Mouse (Mus musculus) kidney, embryonic 15.5 days (tissue): Measurements from ENCODE around the gene B3galt6. TPM values are rescaled to one million over a fixed set of nuclear protein-coding genes. Genes with fewer than 3 reads are reported as not detected.

ENCODE experiments used
- ATAC-seq: fragments of 200-750 bp; cut with Nextera tagmentation; replicated peaks from 2 replicates; pipeline ENCODE4 v1.8.0; 2017; ENCODE audit warnings: moderate TSS enrichment; ENCODE audit not compliant: low FRiP score
- H3K27ac ChIP-seq: fragments of 300-500 bp; sonication (generic); 2 replicates; pipeline ENCODE4 v1.5.1; 2015; ENCODE audit warnings: mild to moderate bottlenecking, inconsistent platforms
- H3K27me3 ChIP-seq: fragments of 300-500 bp; sonication (generic); 2 replicates; pipeline ENCODE4 v1.6.1; 2015; ENCODE audit warnings: inconsistent platforms
- H3K36me3 ChIP-seq: fragments of 300-500 bp; sonication (generic); 2 replicates; pipeline ENCODE4 v1.6.1; 2015; ENCODE audit warnings: inconsistent platforms
- H3K4me1 ChIP-seq: fragments of 300-500 bp; sonication (generic); 2 replicates; pipeline ENCODE4 v1.6.1; 2015; ENCODE audit warnings: inconsistent platforms
- H3K4me2 ChIP-seq: fragments of 300-500 bp; sonication (generic); 2 replicates; pipeline ENCODE4 v1.6.1; 2015; ENCODE audit warnings: moderate library complexity, mild to moderate bottlenecking, inconsistent platforms
- H3K4me3 ChIP-seq: fragments of 300-500 bp; sonication (generic); replicated peaks from 2 replicates; pipeline ENCODE4 v1.5.1; 2015; ENCODE audit warnings: mild to moderate bottlenecking, inconsistent platforms
- H3K9ac ChIP-seq: fragments of 300-500 bp; sonication (generic); 2 replicates; pipeline ENCODE4 v1.6.1; 2015; ENCODE audit warnings: mild to moderate bottlenecking, inconsistent platforms
- H3K9me3 ChIP-seq: fragments of 300-500 bp; sonication (generic); replicated peaks from 2 replicates; pipeline ENCODE4 v1.6.1; 2016; ENCODE audit warnings: inconsistent platforms
- WGBS: fragments of 180-500 bp; shearing (Covaris S2); methylation state at CpG from one replicate; pipeline ENCODE4 v1.1.7; 2015; ENCODE audit warnings: mixed read lengths; 5-methylcytosine and 5-hydroxymethylcytosine counted together
- polyA plus RNA-seq: library from polyadenylated mRNA; unstranded; fragments of >200 nt; fragmentation: Nextera tagmentation; extraction: Ambion mirVana; gene quantifications from 2 replicates; pipeline ENCODE4 v1.2.1, GENCODE M21; 2015

The B3galt6 gene
- polyA plus RNA-seq, 1 experiment from 2014 or later, result 17.5 TPM

DNA sequence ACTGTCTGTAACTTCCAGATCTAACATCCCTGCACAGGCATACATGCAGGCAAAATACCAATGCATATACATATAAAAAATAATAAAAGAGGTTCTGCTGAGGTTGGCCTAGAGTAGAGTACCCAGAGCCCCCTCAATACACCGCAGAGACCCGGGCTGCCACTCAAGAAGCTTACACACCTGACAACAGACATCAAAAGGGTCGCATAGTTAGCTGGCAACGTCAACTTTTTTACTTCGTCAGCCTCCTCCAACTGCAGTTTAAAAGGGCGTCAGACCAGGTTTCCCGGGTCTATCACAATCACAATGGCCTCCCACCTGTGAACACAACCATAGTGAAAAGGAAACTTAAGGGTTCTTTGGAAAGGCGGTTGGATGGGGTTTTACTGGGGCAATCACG, 31.1 kb upstream of the B3galt6 start:
- H3K9ac ChIP-seq, result no peak overlapping the region
- no peak for ATAC-seq
- H3K9me3 ChIP-seq, result no peaks in the 10 kb centered on the region
- no peak overlapping the region for H3K4me3 ChIP-seq
- peaks cover 26% of the 10 kb centered on the region for H3K36me3 ChIP-seq
- H3K27ac ChIP-seq, result no peak overlapping the region
- 81% methylated on average over 9 of the region's 9 CpGs for WGBS
- H3K4me2 ChIP-seq, result no peak overlapping the region
- no peaks in the 10 kb centered on the region for H3K27me3 ChIP-seq
- H3K4me1 ChIP-seq, result peaks cover 8% of the 10 kb centered on the region

DNA sequence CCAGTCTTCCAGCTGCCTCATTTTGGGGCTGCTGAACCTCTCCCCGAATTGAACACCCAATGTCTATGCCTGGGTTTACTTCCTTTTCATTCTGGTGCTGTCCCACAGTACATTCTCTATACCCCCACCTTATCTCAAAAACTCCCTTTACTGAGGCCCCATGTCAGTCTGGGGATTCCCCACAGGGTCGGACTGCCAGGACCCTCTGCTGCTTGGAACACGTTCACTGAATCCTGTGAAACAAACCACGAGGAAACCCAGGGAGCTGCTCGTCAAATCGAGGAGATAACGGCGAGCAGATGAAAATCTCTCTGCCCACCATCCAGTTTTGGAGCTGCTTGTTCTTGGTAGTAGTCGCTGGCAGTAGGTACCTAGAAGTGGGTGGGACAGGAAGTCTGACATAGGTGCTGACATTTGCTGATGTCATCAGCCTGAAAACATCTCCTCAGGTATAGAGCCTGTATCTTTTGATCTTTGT, 29.5 kb upstream of the B3galt6 start:
- Histone ChIP-seq H3K9me3 (no peaks in the 10 kb centered on the region), H3K27ac (no peak overlapping the region), H3K27me3 (no peaks in the 10 kb centered on the region), H3K36me3 (peaks cover 12% of the 10 kb centered on the region), H3K4me2 (no peak overlapping the region), H3K4me3 (no peak overlapping the region), H3K4me1 (peaks cover 8% of the 10 kb centered on the region), H3K9ac (no peak overlapping the region)
- ATAC-seq, result no peak
- 75% methylated on average over 9 of the region's 9 CpGs for WGBS

DNA sequence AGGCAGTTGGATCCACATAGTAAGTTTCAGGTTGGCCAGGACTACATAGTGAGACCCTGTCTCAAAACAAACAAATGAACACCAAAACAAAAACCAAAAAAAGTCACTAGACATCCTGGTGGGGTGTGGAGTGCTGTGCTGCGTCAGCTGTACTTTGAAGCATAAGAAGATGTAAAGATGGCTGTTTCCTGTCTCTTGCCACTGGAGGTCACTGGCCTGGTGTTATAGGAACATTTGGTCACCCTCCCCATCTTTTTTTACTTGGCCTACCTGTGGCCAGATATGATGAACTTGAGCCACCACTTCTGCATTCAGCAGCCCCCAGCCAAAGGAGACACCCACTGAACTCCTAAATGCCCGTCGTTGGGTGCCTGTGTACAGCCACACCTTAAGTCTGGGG, 28.9 kb upstream of the B3galt6 start:
- WGBS, result 74% methylated on average over 3 of the region's 3 CpGs
- Histone ChIP-seq H3K4me2 (no peak overlapping the region), H3K9me3 (no peaks in the 10 kb centered on the region), H3K4me1 (peaks cover 7% of the 10 kb centered on the region), H3K27me3 (no peaks in the 10 kb centered on the region), H3K4me3 (no peak overlapping the region), H3K27ac (no peak overlapping the region), H3K9ac (no peak overlapping the region), H3K36me3 (peaks cover 11% of the 10 kb centered on the region)
- no peak for ATAC-seq

- WGBS, result 86% methylated on average over 12 of the region's 12 CpGs
These were observed 27.3 kb upstream of the B3galt6 start for GRCm38 (mm10) chr4:156019771-156020170.

DNA sequence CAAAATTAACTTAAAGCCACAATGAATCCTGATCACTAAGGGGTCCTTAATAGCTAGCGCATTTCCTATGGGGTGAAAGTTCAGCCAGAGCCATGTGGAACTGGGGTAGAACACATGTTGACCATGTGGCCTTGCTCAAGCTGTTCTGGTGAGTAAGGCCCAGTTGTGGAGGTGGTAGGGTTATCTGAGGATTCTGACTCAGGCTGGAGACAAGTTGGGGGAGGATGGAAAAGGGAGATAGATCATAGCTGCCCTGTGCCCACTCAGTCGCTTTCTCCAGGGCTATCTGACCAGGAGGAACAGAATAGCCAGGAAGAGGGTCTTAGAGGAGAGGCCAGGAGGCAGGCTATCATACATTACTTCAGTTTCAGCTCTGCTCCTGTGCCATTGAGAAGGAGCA, 22.0 kb upstream of the B3galt6 start:
- H3K9ac ChIP-seq, result no peak overlapping the region
- no peak overlapping the region for H3K4me2 ChIP-seq
- H3K4me1 ChIP-seq, result no peaks in the 10 kb centered on the region
- H3K9me3 ChIP-seq, result no peaks in the 10 kb centered on the region
- H3K36me3 ChIP-seq, result peaks cover 50% of the 10 kb centered on the region
- H3K4me3 ChIP-seq, result no peak overlapping the region
- no peak overlapping the region for H3K27ac ChIP-seq
- H3K27me3 ChIP-seq, result no peaks in the 10 kb centered on the region
- ATAC-seq, result no peak
- 96% methylated on average over 2 of the region's 2 CpGs for WGBS

More at GRCm38 (mm10) chr4:156019771-156020170, 27.3 kb upstream of the B3galt6 start:
- H3K27me3 ChIP-seq, result no peaks in the 10 kb centered on the region
- no peaks in the 10 kb centered on the region for H3K9me3 ChIP-seq
- peaks cover 20% of the 10 kb centered on the region for H3K36me3 ChIP-seq
- ATAC-seq, result no peak
- no peak overlapping the region for H3K4me2 ChIP-seq
- no peak overlapping the region for H3K27ac ChIP-seq
- no peak overlapping the region for H3K9ac ChIP-seq
- H3K4me1 ChIP-seq, result no peaks in the 10 kb centered on the region
- H3K4me3 ChIP-seq, result no peak overlapping the region

- Histone ChIP-seq H3K9ac (no peak within 1 kb of the TSS), H3K4me1 (no peaks in the 10 kb centered on the region), H3K9me3 (no peaks in the 10 kb centered on the region), H3K27me3 (no peaks in the 10 kb centered on the region), H3K4me3 (no peak within 1 kb of the TSS), H3K27ac (no peak within 1 kb of the TSS), H3K4me2 (no peak within 1 kb of the TSS), H3K36me3 (peaks cover 58% of the 10 kb centered on the region)
- 85% methylated on average over 8 of the region's 8 CpGs for WGBS
- ATAC-seq, result no peak
These were observed 21.2 kb upstream of the B3galt6 start, which contains the start of gene Tnfrsf4 for GRCm38 (mm10) chr4:156013637-156014036. Gene Tnfrsf4, plus strand, starts transcription at chr4:156013843.

GRCm38 (mm10) chr4:156008369-156008768, 15.9 kb upstream of the B3galt6 start:
- Histone ChIP-seq H3K4me1 (no peaks in the 10 kb centered on the region), H3K27me3 (no peaks in the 10 kb centered on the region), H3K4me2 (no peak overlapping the region), H3K27ac (no peak overlapping the region), H3K4me3 (no peak overlapping the region), H3K9ac (no peak overlapping the region), H3K36me3 (peaks cover 95% of the 10 kb centered on the region), H3K9me3 (no peaks in the 10 kb centered on the region)
- 95% methylated on average over 4 of the region's 4 CpGs for WGBS
- ATAC-seq, result no peak

- Histone ChIP-seq H3K9ac (no peak overlapping the region), H3K9me3 (no peaks in the 10 kb centered on the region)
These were observed 11.7 kb upstream of the B3galt6 start for GRCm38 (mm10) chr4:156004109-156004508.

DNA sequence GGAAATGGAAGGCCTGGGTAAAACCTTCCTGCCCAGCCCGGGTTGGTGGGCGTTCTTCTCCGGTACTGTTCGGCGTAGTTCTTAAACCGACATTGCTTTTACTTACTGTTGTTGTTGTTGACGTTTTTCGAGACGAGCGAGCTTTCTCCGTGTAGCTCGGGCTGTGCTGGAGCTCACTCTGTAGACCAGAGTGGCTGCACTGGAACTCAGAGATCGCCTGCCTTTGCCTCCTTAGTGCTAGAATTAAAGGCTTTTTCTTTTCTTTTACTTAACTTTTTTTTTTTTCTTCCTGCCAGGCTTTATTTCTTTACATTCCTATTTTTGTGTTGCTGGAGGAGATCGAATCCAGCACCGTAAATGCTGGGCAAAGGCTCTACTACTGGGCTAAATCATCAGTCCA, 1.2 kb upstream of the B3galt6 start:
- H3K36me3 ChIP-seq, result peaks cover 39% of the 10 kb centered on the region
- H3K9ac ChIP-seq, result peak overlapping the region; percentile 72
- 6% methylated on average over 15 of the region's 15 CpGs for WGBS
- peak overlapping the region; percentile 95 for H3K27ac ChIP-seq
- H3K27me3 ChIP-seq, result no peaks in the 10 kb centered on the region
- peak overlapping the region; percentile 72 for H3K4me2 ChIP-seq
- H3K9me3 ChIP-seq, result no peaks in the 10 kb centered on the region
- no peak for ATAC-seq
- H3K4me3 ChIP-seq, result peak overlapping the region; percentile 68
- H3K4me1 ChIP-seq, result peaks cover 28% of the 10 kb centered on the region

More at GRCm38 (mm10) chr4:156004109-156004508, 11.7 kb upstream of the B3galt6 start:
- Histone ChIP-seq H3K4me1 (no peaks in the 10 kb centered on the region), H3K27me3 (no peaks in the 10 kb centered on the region), H3K4me3 (no peak overlapping the region), H3K27ac (no peak overlapping the region), H3K36me3 (peaks cover 94% of the 10 kb centered on the region), H3K4me2 (no peak overlapping the region)
- no peak for ATAC-seq
- WGBS, result 95% methylated on average over 3 of the region's 3 CpGs

- H3K4me3 ChIP-seq, result peak overlapping the region; percentile 68
- ATAC-seq, result peak; percentile 88
- peak overlapping the region; percentile 72 for H3K9ac ChIP-seq
- under 1% methylated on average over 70 of the region's 70 CpGs for WGBS
- H3K27ac ChIP-seq, result peak overlapping the region; percentile 95
- H3K27me3 ChIP-seq, result no peaks in the 10 kb centered on the region
- H3K4me2 ChIP-seq, result peak overlapping the region; percentile 72
- peaks cover 34% of the 10 kb centered on the region for H3K36me3 ChIP-seq
- no peaks in the 10 kb centered on the region for H3K9me3 ChIP-seq
- H3K4me1 ChIP-seq, result peaks cover 28% of the 10 kb centered on the region
These were observed 578 bp upstream of the B3galt6 start for GRCm38 (mm10) chr4:155992906-155993547.

- H3K9me3 ChIP-seq, result no peaks in the 10 kb centered on the region
- H3K4me2 ChIP-seq, result peak overlapping the region; percentile 98
- peak overlapping the region; percentile 68 for H3K4me3 ChIP-seq
- peak overlapping the region; percentile 72 for H3K9ac ChIP-seq
- WGBS, result 27% methylated on average over 37 of the region's 37 CpGs
- peak overlapping the region; percentile 97 for H3K27ac ChIP-seq
- peak; percentile 9 for ATAC-seq
- peaks cover 22% of the 10 kb centered on the region for H3K36me3 ChIP-seq
- H3K4me1 ChIP-seq, result peaks cover 28% of the 10 kb centered on the region
- no peaks in the 10 kb centered on the region for H3K27me3 ChIP-seq
These were observed 580 bp downstream of the B3galt6 start for GRCm38 (mm10) chr4:155991908-155992230.

DNA sequence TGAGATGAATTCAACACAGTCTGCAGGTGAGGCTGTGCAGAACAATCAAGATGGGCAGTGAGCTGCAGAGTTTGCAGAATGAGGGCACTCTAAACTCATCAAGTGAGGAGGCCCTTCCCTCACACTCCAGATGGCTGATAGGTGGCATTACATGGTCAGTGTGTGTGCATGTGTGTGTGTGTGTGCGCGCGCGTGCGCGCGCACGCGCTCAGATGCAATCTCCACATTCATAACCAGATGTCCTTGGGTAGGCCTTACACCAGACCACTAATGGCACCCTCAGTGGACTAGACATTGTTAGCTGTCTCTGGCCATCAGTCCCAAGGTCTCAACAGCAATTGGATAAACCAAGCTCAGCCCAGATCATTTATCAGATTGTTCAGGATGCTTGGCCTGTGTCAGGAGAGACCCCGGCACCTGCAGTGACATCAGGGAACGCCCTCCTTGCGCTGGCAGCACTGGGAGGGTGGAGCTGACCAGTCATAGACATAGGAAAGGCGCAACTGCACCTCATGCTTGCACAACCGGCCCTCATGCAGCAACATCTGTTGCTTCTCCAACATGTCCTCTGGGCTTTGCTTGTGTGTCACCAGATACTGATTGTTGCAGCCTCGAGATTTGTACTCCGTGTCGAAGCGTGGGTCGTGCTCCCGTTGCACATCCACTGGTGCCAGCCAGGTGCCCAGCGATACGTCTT, 1.1 kb downstream of the B3galt6 start:
- Histone ChIP-seq H3K27ac (peak overlapping the region; percentile 97), H3K4me2 (peak overlapping the region; percentile 98), H3K9ac (peak overlapping the region; percentile 72), H3K9me3 (no peaks in the 10 kb centered on the region), H3K36me3 (peaks cover 17% of the 10 kb centered on the region), H3K27me3 (no peaks in the 10 kb centered on the region), H3K4me1 (peaks cover 28% of the 10 kb centered on the region), H3K4me3 (peak overlapping the region; percentile 68)
- peak; percentile 1; the same call in 1 of the 2 replicates for ATAC-seq
- 83% methylated on average over 22 of the region's 22 CpGs for WGBS
